Mouse (Mus musculus): ENCODE measurements around the gene Raph1. TPM values are rescaled to one million over a fixed set of nuclear protein-coding genes. Genes with fewer than 3 reads are reported as not detected.

Raph1 gene
- polyA plus RNA-seq, 1 experiment: 22.2 TPM

DNA sequence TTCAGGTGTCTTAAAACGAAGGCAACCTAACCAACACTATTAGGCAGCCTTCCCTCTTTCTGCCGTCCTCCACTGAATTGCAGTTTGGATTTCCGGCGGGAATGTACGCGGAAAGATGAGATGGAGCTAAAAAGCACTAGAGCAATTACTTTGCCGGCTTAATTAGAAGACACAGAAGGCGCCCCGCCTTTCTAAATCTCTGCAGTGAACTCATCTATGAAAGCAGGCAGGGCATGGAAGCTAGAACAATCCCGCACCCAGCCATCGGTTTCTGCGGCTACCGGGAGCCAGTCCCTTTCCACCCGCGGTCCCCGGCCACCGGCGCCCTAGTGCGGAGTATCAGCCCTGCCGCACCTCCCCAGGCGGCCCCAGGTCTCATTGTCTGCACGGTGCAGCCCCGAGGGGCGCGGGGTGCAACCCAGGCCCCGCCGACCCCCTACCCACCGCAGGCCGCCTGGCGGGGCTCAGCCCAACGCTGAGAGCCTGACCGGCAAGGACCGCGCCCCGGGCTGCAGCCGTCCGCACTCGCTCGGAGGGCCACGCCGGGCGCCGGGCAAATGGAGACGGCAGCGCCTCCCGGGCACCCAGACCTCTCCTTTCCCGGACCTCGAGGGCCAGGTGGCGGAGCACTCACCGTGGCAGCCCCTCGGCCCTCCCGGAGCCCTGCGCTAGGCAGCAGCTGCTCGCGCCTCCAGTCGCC, 823 bp downstream of the Raph1 start:
- Histone ChIP-seq H3K27me3 (ENCODE audit: control insufficient read depth, insufficient read depth, low read length) (no peaks in the 10 kb centered on the region), H3K4me3 (ENCODE audit: low read depth, low read length) (peak overlapping the region; percentile 92), H3K36me3 (ENCODE audit: control insufficient read depth, insufficient read depth, low read length) (0 out of 2 replicates have a peak, but pooled peaks cover 2% of the 10 kb centered on the region), H3K27ac (ENCODE audit: insufficient read depth, low read depth, low read length) (peak overlapping the region; percentile 66), H3K4me1 (ENCODE audit: control insufficient read depth, insufficient read depth, insufficient read length, low read length) (0 out of 2 replicates have a peak, but pooled peaks cover 2% of the 10 kb centered on the region)
- TF ChIP-seq POLR2A (IDR thresholded peaks at IDR 0.05; ENCODE audit: low read depth, low read length): no peak
- no peak for TF ChIP-seq CTCF (IDR thresholded peaks at IDR 0.05; ENCODE audit: extremely low read depth, insufficient read length, insufficient replicate concordance, low read depth, low read length)
- under 1% methylated on average over 53 of the region's 56 CpGs for WGBS

DNA sequence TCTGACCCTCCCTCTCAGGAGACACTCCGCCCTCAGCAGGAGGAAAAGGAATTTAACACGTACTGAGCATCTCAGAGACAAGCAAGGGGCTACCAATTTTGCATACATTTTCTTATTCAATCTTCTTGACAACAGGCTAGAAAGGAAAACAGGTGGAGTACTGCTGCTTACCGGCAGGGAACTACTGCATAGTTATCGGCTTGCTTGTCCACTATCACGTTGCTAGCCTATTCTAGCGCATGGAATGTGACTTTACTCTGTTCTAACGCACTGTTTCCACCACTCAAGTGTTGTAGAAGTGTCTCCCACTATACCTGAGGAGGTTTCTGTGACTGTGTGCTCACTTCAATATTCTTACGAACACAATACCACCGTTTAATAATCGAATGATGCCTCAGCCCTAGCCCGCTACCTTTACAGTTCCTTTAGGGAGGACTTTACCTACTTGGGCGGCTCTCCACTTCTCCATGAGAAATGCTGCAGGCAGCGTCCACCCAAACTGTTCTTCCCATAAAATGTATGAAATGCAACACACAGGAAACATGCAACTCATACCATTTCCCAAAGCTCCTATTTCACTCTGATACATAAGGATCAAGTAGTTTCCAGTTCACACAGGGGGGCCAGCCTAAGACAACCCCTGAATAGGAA, 1.5 kb downstream of the Raph1 start:
- Histone ChIP-seq H3K4me3 (ENCODE audit: low read depth, low read length) (peak overlapping the region; percentile 92), H3K36me3 (ENCODE audit: control insufficient read depth, insufficient read depth, low read length) (peaks cover 4% of the 10 kb centered on the region; the same call in 1 of the 2 replicates), H3K27ac (ENCODE audit: insufficient read depth, low read depth, low read length) (peak overlapping the region; percentile 66; the same call in 1 of the 2 replicates), H3K4me1 (ENCODE audit: control insufficient read depth, insufficient read depth, insufficient read length, low read length) (0 out of 2 replicates have a peak, but pooled peaks cover 2% of the 10 kb centered on the region), H3K27me3 (ENCODE audit: control insufficient read depth, insufficient read depth, low read length) (no peaks in the 10 kb centered on the region)
- 3% methylated on average over 13 of the region's 13 CpGs for WGBS
- TF ChIP-seq CTCF (IDR thresholded peaks at IDR 0.05; ENCODE audit: extremely low read depth, insufficient read length, insufficient replicate concordance, low read depth, low read length): no peak
- TF ChIP-seq POLR2A (IDR thresholded peaks at IDR 0.05; ENCODE audit: low read depth, low read length): no peak

DNA sequence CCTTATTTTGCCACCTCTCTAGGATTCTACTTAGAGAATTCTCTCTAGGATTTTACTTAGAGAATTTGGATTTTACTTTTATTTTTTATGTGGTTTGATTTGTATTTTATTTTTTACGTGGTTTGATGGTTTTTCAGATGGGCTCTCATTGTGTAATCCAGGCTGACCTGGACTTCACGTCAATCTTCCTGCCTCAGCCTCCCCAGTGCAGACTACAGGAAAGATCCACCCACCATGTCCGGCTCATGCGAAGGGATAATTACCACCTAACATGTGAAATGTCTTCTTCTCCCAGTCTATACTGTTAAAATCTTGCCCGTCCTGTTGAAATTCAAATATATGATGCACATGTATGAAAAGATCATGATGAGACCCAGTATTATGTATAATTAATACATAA, 2.2 kb downstream of the Raph1 start:
- 84% methylated on average over 5 of the region's 5 CpGs for WGBS
- H3K4me3 ChIP-seq (ENCODE audit: low read depth, low read length): peak overlapping the region; percentile 19; the same call in 1 of the 2 replicates
- H3K36me3 ChIP-seq (ENCODE audit: control insufficient read depth, insufficient read depth, low read length): peaks cover 4% of the 10 kb centered on the region; the same call in 1 of the 2 replicates
- 0 out of 2 replicates have a peak, but pooled peaks cover 2% of the 10 kb centered on the region for H3K4me1 ChIP-seq (ENCODE audit: control insufficient read depth, insufficient read depth, insufficient read length, low read length)
- TF ChIP-seq CTCF (IDR thresholded peaks at IDR 0.05; ENCODE audit: extremely low read depth, insufficient read length, insufficient replicate concordance, low read depth, low read length) (no peak), POLR2A (IDR thresholded peaks at IDR 0.05; ENCODE audit: low read depth, low read length) (no peak)
- no peaks in the 10 kb centered on the region for H3K27me3 ChIP-seq (ENCODE audit: control insufficient read depth, insufficient read depth, low read length)
- H3K27ac ChIP-seq (ENCODE audit: insufficient read depth, low read depth, low read length): no peak overlapping the region

DNA sequence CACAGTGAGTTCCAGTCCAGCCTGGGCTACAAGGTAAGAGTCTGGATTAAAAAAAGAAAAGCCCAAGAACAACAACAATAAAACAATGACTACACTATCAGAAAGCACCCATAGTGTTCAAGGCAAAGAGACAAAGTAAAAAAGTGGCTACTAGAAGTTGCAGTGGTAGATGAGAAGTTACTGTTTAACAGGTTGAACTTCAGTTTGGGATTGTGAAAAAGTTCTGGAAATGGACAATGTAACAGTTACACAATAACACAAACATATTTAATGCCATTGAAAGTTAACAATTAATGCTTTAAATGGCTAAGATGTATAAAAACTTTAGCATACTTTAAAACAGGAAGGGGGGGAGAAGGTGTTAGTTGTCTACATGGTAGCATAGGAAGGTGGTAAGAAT, 3.9 kb downstream of the Raph1 start:
- Histone ChIP-seq H3K27ac (ENCODE audit: insufficient read depth, low read depth, low read length) (no peak overlapping the region), H3K27me3 (ENCODE audit: control insufficient read depth, insufficient read depth, low read length) (no peaks in the 10 kb centered on the region), H3K4me1 (ENCODE audit: control insufficient read depth, insufficient read depth, insufficient read length, low read length) (no peaks in the 10 kb centered on the region), H3K4me3 (ENCODE audit: low read depth, low read length) (no peak overlapping the region), H3K36me3 (ENCODE audit: control insufficient read depth, insufficient read depth, low read length) (peaks cover 4% of the 10 kb centered on the region; the same call in 1 of the 2 replicates)
- TF ChIP-seq CTCF (IDR thresholded peaks at IDR 0.05; ENCODE audit: extremely low read depth, insufficient read length, insufficient replicate concordance, low read depth, low read length): no peak
- no peak for TF ChIP-seq POLR2A (IDR thresholded peaks at IDR 0.05; ENCODE audit: low read depth, low read length)

DNA sequence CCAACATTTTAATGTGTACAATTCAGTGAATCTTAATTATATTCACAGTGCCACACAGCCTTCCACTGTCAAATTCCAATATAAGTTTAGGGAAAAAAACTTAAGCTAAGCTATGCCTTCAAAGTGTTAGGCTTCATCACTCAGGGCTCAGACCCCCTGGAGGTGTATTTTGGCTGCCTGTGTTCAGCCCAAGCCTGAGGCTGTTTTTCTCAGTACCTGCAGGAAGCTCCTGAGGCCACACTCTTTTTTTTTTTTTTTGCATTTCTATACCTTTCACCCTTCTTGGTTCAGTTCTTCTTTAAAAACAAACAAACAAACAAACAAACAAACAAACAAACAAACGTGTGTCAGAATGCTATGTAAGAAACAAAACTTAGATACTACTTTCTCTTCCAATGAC, 23.2 kb downstream of the Raph1 start:
- no peak overlapping the region for H3K27ac ChIP-seq (ENCODE audit: insufficient read depth, low read depth, low read length)
- no peaks in the 10 kb centered on the region for H3K27me3 ChIP-seq (ENCODE audit: control insufficient read depth, insufficient read depth, low read length)
- no peak overlapping the region for H3K4me3 ChIP-seq (ENCODE audit: low read depth, low read length)
- TF ChIP-seq CTCF (IDR thresholded peaks at IDR 0.05; ENCODE audit: extremely low read depth, insufficient read length, insufficient replicate concordance, low read depth, low read length) (no peak), POLR2A (IDR thresholded peaks at IDR 0.05; ENCODE audit: low read depth, low read length) (no peak)
- H3K36me3 ChIP-seq (ENCODE audit: control insufficient read depth, insufficient read depth, low read length): peaks cover 5% of the 10 kb centered on the region
- no peaks in the 10 kb centered on the region for H3K4me1 ChIP-seq (ENCODE audit: control insufficient read depth, insufficient read depth, insufficient read length, low read length)
- WGBS: 42% methylated on average over 1 of the region's 1 CpGs

DNA sequence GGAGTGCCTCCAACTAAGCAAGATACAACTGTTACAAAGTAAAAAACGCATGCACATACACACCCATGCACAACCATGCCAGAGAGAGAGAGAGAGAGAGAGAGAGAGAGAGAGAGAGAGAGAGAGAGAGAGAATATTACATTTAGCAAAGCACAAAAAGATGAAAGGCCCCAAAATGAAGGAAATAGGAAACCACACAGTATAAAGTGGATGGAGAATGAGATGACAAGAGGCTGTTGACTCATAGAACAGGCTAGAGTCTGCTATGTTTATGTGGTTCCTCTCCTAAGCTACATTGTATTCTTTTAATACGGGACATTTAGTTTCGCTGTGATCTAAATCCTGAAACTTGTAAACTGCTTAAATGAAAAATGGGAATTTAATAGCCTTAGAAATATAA, 27.6 kb downstream of the Raph1 start:
- WGBS: 80% methylated on average over 3 of the region's 3 CpGs
- H3K27me3 ChIP-seq (ENCODE audit: control insufficient read depth, insufficient read depth, low read length): no peaks in the 10 kb centered on the region
- H3K4me1 ChIP-seq (ENCODE audit: control insufficient read depth, insufficient read depth, insufficient read length, low read length): no peaks in the 10 kb centered on the region
- no peak overlapping the region for H3K4me3 ChIP-seq (ENCODE audit: low read depth, low read length)
- no peak overlapping the region for H3K27ac ChIP-seq (ENCODE audit: insufficient read depth, low read depth, low read length)
- peaks cover 2% of the 10 kb centered on the region; the same call in 1 of the 2 replicates for H3K36me3 ChIP-seq (ENCODE audit: control insufficient read depth, insufficient read depth, low read length)
- no peak for TF ChIP-seq POLR2A (IDR thresholded peaks at IDR 0.05; ENCODE audit: low read depth, low read length)
- TF ChIP-seq CTCF (IDR thresholded peaks at IDR 0.05; ENCODE audit: extremely low read depth, insufficient read length, insufficient replicate concordance, low read depth, low read length): no peak

DNA sequence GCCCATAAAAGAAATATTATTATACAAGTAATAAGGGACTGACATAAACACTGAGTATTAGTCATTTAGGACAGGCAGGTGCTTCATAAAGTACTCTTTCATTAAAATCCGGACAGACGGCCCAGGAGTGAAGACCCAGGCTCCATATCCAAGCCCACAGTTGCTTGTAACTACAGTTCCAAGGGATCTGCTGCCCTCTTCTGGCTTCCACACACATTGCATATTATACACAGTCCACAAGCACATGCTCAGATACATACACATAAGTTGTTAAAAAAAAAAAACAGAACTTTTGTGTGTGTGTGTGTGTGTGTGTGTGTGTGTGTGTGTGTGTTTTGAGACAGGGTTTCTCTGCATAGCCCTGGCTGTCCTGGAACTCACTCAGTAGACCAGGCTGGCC, 32.0 kb downstream of the Raph1 start:
- Histone ChIP-seq H3K27me3 (ENCODE audit: control insufficient read depth, insufficient read depth, low read length) (no peaks in the 10 kb centered on the region), H3K36me3 (ENCODE audit: control insufficient read depth, insufficient read depth, low read length) (peaks cover 20% of the 10 kb centered on the region), H3K27ac (ENCODE audit: insufficient read depth, low read depth, low read length) (no peak overlapping the region), H3K4me1 (ENCODE audit: control insufficient read depth, insufficient read depth, insufficient read length, low read length) (no peaks in the 10 kb centered on the region), H3K4me3 (ENCODE audit: low read depth, low read length) (no peak overlapping the region)
- TF ChIP-seq CTCF (IDR thresholded peaks at IDR 0.05; ENCODE audit: extremely low read depth, insufficient read length, insufficient replicate concordance, low read depth, low read length) (peak; percentile 33; the same call in 1 of the 2 replicates), POLR2A (IDR thresholded peaks at IDR 0.05; ENCODE audit: low read depth, low read length) (no peak)
- WGBS: 82% methylated on average over 2 of the region's 2 CpGs

All from small intestine, adult 2 months (tissue).